Mouse (Mus musculus): ENCODE measurements around the gene Tspyl4. TPM values are rescaled to one million over a fixed set of nuclear protein-coding genes. Genes with fewer than 3 reads are reported as not detected.

Gene Tspyl4
- polyA plus RNA-seq, 1 experiment, result 29.5 TPM

- TF ChIP-seq POLR2A (IDR thresholded peaks at IDR 0.05; ENCODE audit: control insufficient read depth, extremely low read depth, insufficient read depth, low read length, poor library complexity), result no peak
- Histone ChIP-seq H3K36me3 (ENCODE audit: control insufficient read depth, insufficient read depth, low read length) (no peaks in the 10 kb centered on the region; the same call in 1 of the 2 replicates), H3K27me3 (ENCODE audit: control insufficient read depth, insufficient read depth, low read length) (no peaks in the 10 kb centered on the region), H3K27ac (ENCODE audit: control insufficient read depth, insufficient read depth, low read length) (peak overlapping the region; percentile 88), H3K4me3 (ENCODE audit: control insufficient read depth, insufficient read depth, low read length) (peak overlapping the region; percentile 65), H3K4me1 (replicated peaks; ENCODE audit: control insufficient read depth, insufficient read depth, low read length) (peaks cover 28% of the 10 kb centered on the region)
- 55% methylated on average over 25 of the region's 25 CpGs for WGBS
- peak; percentile 13 for DNase-seq
Observed at GRCm38 (mm10) chr10:34297980-34298753, 925 bp downstream of the Tspyl4 start.

GRCm38 (mm10) chr10:34300368-34300767, 3.1 kb downstream of the Tspyl4 start:
- no peak for DNase-seq
- Histone ChIP-seq H3K27me3 (ENCODE audit: control insufficient read depth, insufficient read depth, low read length) (no peaks in the 10 kb centered on the region), H3K4me1 (replicated peaks; ENCODE audit: control insufficient read depth, insufficient read depth, low read length) (peaks cover 28% of the 10 kb centered on the region), H3K36me3 (ENCODE audit: control insufficient read depth, insufficient read depth, low read length) (no peaks in the 10 kb centered on the region; the same call in 1 of the 2 replicates), H3K27ac (ENCODE audit: control insufficient read depth, insufficient read depth, low read length) (no peak overlapping the region), H3K4me3 (ENCODE audit: control insufficient read depth, insufficient read depth, low read length) (no peak overlapping the region)
- 92% methylated on average over 5 of the region's 5 CpGs for whole genome bisulfite sequencing
- no peak for TF ChIP-seq POLR2A (IDR thresholded peaks at IDR 0.05; ENCODE audit: control insufficient read depth, extremely low read depth, insufficient read depth, low read length, poor library complexity)
- no peak for TF ChIP-seq CTCF (IDR thresholded peaks at IDR 0.05; ENCODE audit: borderline replicate concordance, control insufficient read depth, extremely low read depth, insufficient read depth, low read length, poor library complexity)

GRCm38 (mm10) chr10:34307070-34307469, 9.8 kb downstream of the Tspyl4 start:
- Histone ChIP-seq H3K27me3 (ENCODE audit: control insufficient read depth, insufficient read depth, low read length) (no peaks in the 10 kb centered on the region), H3K27ac (ENCODE audit: control insufficient read depth, insufficient read depth, low read length) (no peak overlapping the region), H3K36me3 (ENCODE audit: control insufficient read depth, insufficient read depth, low read length) (no peaks in the 10 kb centered on the region; the same call in 1 of the 2 replicates), H3K4me1 (replicated peaks; ENCODE audit: control insufficient read depth, insufficient read depth, low read length) (no peaks in the 10 kb centered on the region), H3K4me3 (ENCODE audit: control insufficient read depth, insufficient read depth, low read length) (no peak overlapping the region)
- no peak for TF ChIP-seq CTCF (IDR thresholded peaks at IDR 0.05; ENCODE audit: borderline replicate concordance, control insufficient read depth, extremely low read depth, insufficient read depth, low read length, poor library complexity)
- no peak for TF ChIP-seq POLR2A (IDR thresholded peaks at IDR 0.05; ENCODE audit: control insufficient read depth, extremely low read depth, insufficient read depth, low read length, poor library complexity)
- no peak for DNase-seq

- DNase-seq, result no peak
- 70% methylated on average over 9 of the region's 9 CpGs for WGBS
- H3K36me3 ChIP-seq (ENCODE audit: control insufficient read depth, insufficient read depth, low read length), result no peaks in the 10 kb centered on the region
- no peaks in the 10 kb centered on the region for H3K4me1 ChIP-seq (replicated peaks; ENCODE audit: control insufficient read depth, insufficient read depth, low read length)
- no peaks in the 10 kb centered on the region for H3K27me3 ChIP-seq (ENCODE audit: control insufficient read depth, insufficient read depth, low read length)
- no peak overlapping the region for H3K4me3 ChIP-seq (ENCODE audit: control insufficient read depth, insufficient read depth, low read length)
- no peak for TF ChIP-seq POLR2A (IDR thresholded peaks at IDR 0.05; ENCODE audit: control insufficient read depth, extremely low read depth, insufficient read depth, low read length, poor library complexity)
- H3K27ac ChIP-seq (ENCODE audit: control insufficient read depth, insufficient read depth, low read length), result no peak overlapping the region
Observed at GRCm38 (mm10) chr10:34309915-34310685, 12.9 kb downstream of the Tspyl4 start.

GRCm38 (mm10) chr10:34312536-34312935, 15.3 kb downstream of the Tspyl4 start:
- no peaks in the 10 kb centered on the region for H3K36me3 ChIP-seq (ENCODE audit: control insufficient read depth, insufficient read depth, low read length)
- H3K27me3 ChIP-seq (ENCODE audit: control insufficient read depth, insufficient read depth, low read length), result no peaks in the 10 kb centered on the region
- H3K4me3 ChIP-seq (ENCODE audit: control insufficient read depth, insufficient read depth, low read length), result no peak overlapping the region
- DNase-seq, result no peak
- 95% methylated on average over 3 of the region's 3 CpGs for WGBS
- no peak overlapping the region for H3K27ac ChIP-seq (ENCODE audit: control insufficient read depth, insufficient read depth, low read length)
- H3K4me1 ChIP-seq (replicated peaks; ENCODE audit: control insufficient read depth, insufficient read depth, low read length), result peaks cover 3% of the 10 kb centered on the region; the same call in 1 of the 2 replicates
- TF ChIP-seq POLR2A (IDR thresholded peaks at IDR 0.05; ENCODE audit: control insufficient read depth, extremely low read depth, insufficient read depth, low read length, poor library complexity) (no peak), CTCF (IDR thresholded peaks at IDR 0.05; ENCODE audit: borderline replicate concordance, control insufficient read depth, extremely low read depth, insufficient read depth, low read length, poor library complexity) (no peak)

- Histone ChIP-seq H3K27ac (ENCODE audit: control insufficient read depth, insufficient read depth, low read length) (no peak overlapping the region), H3K27me3 (ENCODE audit: control insufficient read depth, insufficient read depth, low read length) (no peaks in the 10 kb centered on the region), H3K36me3 (ENCODE audit: control insufficient read depth, insufficient read depth, low read length) (no peaks in the 10 kb centered on the region), H3K4me1 (replicated peaks; ENCODE audit: control insufficient read depth, insufficient read depth, low read length) (peaks cover 3% of the 10 kb centered on the region; the same call in 1 of the 2 replicates), H3K4me3 (ENCODE audit: control insufficient read depth, insufficient read depth, low read length) (no peak overlapping the region)
- 71% methylated on average over 3 of the region's 3 CpGs for WGBS
- TF ChIP-seq POLR2A (IDR thresholded peaks at IDR 0.05; ENCODE audit: control insufficient read depth, extremely low read depth, insufficient read depth, low read length, poor library complexity) (no peak), CTCF (IDR thresholded peaks at IDR 0.05; ENCODE audit: borderline replicate concordance, control insufficient read depth, extremely low read depth, insufficient read depth, low read length, poor library complexity) (no peak)
- no peak for DNase-seq
Observed at GRCm38 (mm10) chr10:34316571-34317216, 19.5 kb downstream of the Tspyl4 start.

All from thymus, adult 2 months (tissue).